Mouse (Mus musculus) stomach, postnatal 0 days (tissue): Measurements from ENCODE around the gene Ap1g1.

Source experiments
- CTCF ChIP-seq: IDR thresholded peaks from 2 replicates; pipeline ENCODE4 v1.5.1; 2016; ENCODE audit warnings: antibody characterized with exemption, low read depth, mild to moderate bottlenecking, moderate library complexity
- EP300 ChIP-seq: optimal IDR thresholded peaks from 2 replicates; pipeline ENCODE3; 2016; ENCODE audit warnings: antibody characterized with exemption

DNA sequence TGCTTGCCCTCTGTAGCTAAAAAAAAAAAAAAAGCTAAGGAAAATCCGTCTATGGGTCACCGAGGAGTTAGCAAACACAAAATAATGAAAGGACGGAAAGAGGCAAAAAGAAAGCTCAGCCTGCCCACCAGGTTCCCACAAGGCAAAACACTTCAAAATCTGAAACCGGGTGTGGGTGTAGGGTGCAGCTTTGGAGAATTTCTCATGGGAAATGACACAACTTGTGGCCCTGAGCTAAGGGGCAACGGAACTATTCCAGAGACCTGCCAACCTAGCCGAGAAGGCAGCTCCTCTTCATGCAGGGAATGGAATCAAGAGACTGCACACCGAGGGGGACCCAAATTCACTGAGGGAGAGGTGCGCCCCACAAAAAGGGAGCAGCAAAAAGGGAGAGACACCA is 41.5 kb upstream of the Ap1g1 start:
- TF ChIP-seq CTCF: no peak
- TF ChIP-seq EP300: no peak
